Mouse (Mus musculus): ENCODE measurements around the gene Stk10. TPM values are rescaled to one million over a fixed set of nuclear protein-coding genes. Genes with fewer than 3 reads are reported as not detected.

Gene Stk10
- polyA plus RNA-seq, 1 experiment from 2014 or later: 1.7 TPM

GRCm38 (mm10) chr11:32561465-32562355, 28.6 kb downstream of the Stk10 start:
- no peak for ATAC-seq
- H3K4me2 ChIP-seq (ENCODE audit: low read length): no peak overlapping the region
- H3K4me3 ChIP-seq (ENCODE audit: low read depth, low read length): no peak overlapping the region
- H3K9me3 ChIP-seq (replicated peaks; ENCODE audit: control insufficient read depth, low read length, poor library complexity, severe bottlenecking): no peaks in the 10 kb centered on the region
- 71% methylated on average over 10 of the region's 10 CpGs for WGBS
- no peaks in the 10 kb centered on the region for H3K36me3 ChIP-seq (ENCODE audit: control insufficient read depth, insufficient read depth, low read length)
- H3K4me1 ChIP-seq (ENCODE audit: control insufficient read depth, insufficient read depth, low read length): no peaks in the 10 kb centered on the region
- H3K27ac ChIP-seq (ENCODE audit: low read length): no peak overlapping the region
- H3K27me3 ChIP-seq (ENCODE audit: control insufficient read depth, insufficient read depth, low read depth, low read length): no peaks in the 10 kb centered on the region
- no peak overlapping the region for H3K9ac ChIP-seq (ENCODE audit: low read depth, low read length)

GRCm38 (mm10) chr11:32562706-32563105, 29.6 kb downstream of the Stk10 start:
- H3K27me3 ChIP-seq (ENCODE audit: control insufficient read depth, insufficient read depth, low read depth, low read length): no peaks in the 10 kb centered on the region
- H3K4me1 ChIP-seq (ENCODE audit: control insufficient read depth, insufficient read depth, low read length): no peaks in the 10 kb centered on the region; the same call in 1 of the 2 replicates
- no peak overlapping the region for H3K9ac ChIP-seq (ENCODE audit: low read depth, low read length)
- no peak overlapping the region for H3K4me2 ChIP-seq (ENCODE audit: low read length)
- H3K27ac ChIP-seq (ENCODE audit: low read length): no peak overlapping the region
- WGBS: 70% methylated on average over 5 of the region's 5 CpGs
- H3K9me3 ChIP-seq (replicated peaks; ENCODE audit: control insufficient read depth, low read length, poor library complexity, severe bottlenecking): no peaks in the 10 kb centered on the region
- H3K36me3 ChIP-seq (ENCODE audit: control insufficient read depth, insufficient read depth, low read length): no peaks in the 10 kb centered on the region
- ATAC-seq: no peak
- H3K4me3 ChIP-seq (ENCODE audit: low read depth, low read length): no peak overlapping the region

GRCm38 (mm10) chr11:32563660-32564059, 30.6 kb downstream of the Stk10 start:
- no peaks in the 10 kb centered on the region; the same call in 1 of the 2 replicates for H3K4me1 ChIP-seq (ENCODE audit: control insufficient read depth, insufficient read depth, low read length)
- H3K4me2 ChIP-seq (ENCODE audit: low read length): no peak overlapping the region
- no peaks in the 10 kb centered on the region for H3K27me3 ChIP-seq (ENCODE audit: control insufficient read depth, insufficient read depth, low read depth, low read length)
- no peak overlapping the region for H3K9ac ChIP-seq (ENCODE audit: low read depth, low read length)
- H3K27ac ChIP-seq (ENCODE audit: low read length): no peak overlapping the region
- no peak for ATAC-seq
- no peak overlapping the region for H3K4me3 ChIP-seq (ENCODE audit: low read depth, low read length)
- no peaks in the 10 kb centered on the region for H3K9me3 ChIP-seq (replicated peaks; ENCODE audit: control insufficient read depth, low read length, poor library complexity, severe bottlenecking)
- 31% methylated on average over 3 of the region's 3 CpGs for WGBS
- H3K36me3 ChIP-seq (ENCODE audit: control insufficient read depth, insufficient read depth, low read length): no peaks in the 10 kb centered on the region

- Histone ChIP-seq H3K4me1 (ENCODE audit: control insufficient read depth, insufficient read depth, low read length) (no peaks in the 10 kb centered on the region; the same call in 1 of the 2 replicates), H3K4me2 (ENCODE audit: low read length) (no peak overlapping the region), H3K4me3 (ENCODE audit: low read depth, low read length) (no peak overlapping the region), H3K27ac (ENCODE audit: low read length) (no peak overlapping the region), H3K27me3 (ENCODE audit: control insufficient read depth, insufficient read depth, low read depth, low read length) (no peaks in the 10 kb centered on the region), H3K36me3 (ENCODE audit: control insufficient read depth, insufficient read depth, low read length) (no peaks in the 10 kb centered on the region), H3K9me3 (replicated peaks; ENCODE audit: control insufficient read depth, low read length, poor library complexity, severe bottlenecking) (no peaks in the 10 kb centered on the region), H3K9ac (ENCODE audit: low read depth, low read length) (no peak overlapping the region)
- no peak for ATAC-seq
- WGBS: 70% methylated on average over 4 of the region's 4 CpGs
These were observed 31.5 kb downstream of the Stk10 start for GRCm38 (mm10) chr11:32564629-32565028.

GRCm38 (mm10) chr11:32565088-32565487, 32.0 kb downstream of the Stk10 start:
- H3K4me2 ChIP-seq (ENCODE audit: low read length): no peak overlapping the region
- no peak overlapping the region for H3K27ac ChIP-seq (ENCODE audit: low read length)
- H3K36me3 ChIP-seq (ENCODE audit: control insufficient read depth, insufficient read depth, low read length): no peaks in the 10 kb centered on the region
- WGBS: 54% methylated on average over 8 of the region's 8 CpGs
- no peak overlapping the region for H3K9ac ChIP-seq (ENCODE audit: low read depth, low read length)
- ATAC-seq: no peak
- H3K27me3 ChIP-seq (ENCODE audit: control insufficient read depth, insufficient read depth, low read depth, low read length): no peaks in the 10 kb centered on the region
- no peak overlapping the region for H3K4me3 ChIP-seq (ENCODE audit: low read depth, low read length)
- H3K9me3 ChIP-seq (replicated peaks; ENCODE audit: control insufficient read depth, low read length, poor library complexity, severe bottlenecking): no peaks in the 10 kb centered on the region; the same call in 1 of the 2 replicates
- no peaks in the 10 kb centered on the region; the same call in 1 of the 2 replicates for H3K4me1 ChIP-seq (ENCODE audit: control insufficient read depth, insufficient read depth, low read length)

GRCm38 (mm10) chr11:32566184-32566583, 33.1 kb downstream of the Stk10 start:
- peak; percentile 43; the same call in 1 of the 2 replicates for ATAC-seq
- Histone ChIP-seq H3K36me3 (ENCODE audit: control insufficient read depth, insufficient read depth, low read length) (no peaks in the 10 kb centered on the region), H3K4me2 (ENCODE audit: low read length) (no peak overlapping the region), H3K27me3 (ENCODE audit: control insufficient read depth, insufficient read depth, low read depth, low read length) (no peaks in the 10 kb centered on the region), H3K4me1 (ENCODE audit: control insufficient read depth, insufficient read depth, low read length) (no peaks in the 10 kb centered on the region; the same call in 1 of the 2 replicates), H3K9me3 (replicated peaks; ENCODE audit: control insufficient read depth, low read length, poor library complexity, severe bottlenecking) (peaks cover 3% of the 10 kb centered on the region; the same call in 1 of the 2 replicates), H3K27ac (ENCODE audit: low read length) (no peak overlapping the region), H3K4me3 (ENCODE audit: low read depth, low read length) (no peak overlapping the region), H3K9ac (ENCODE audit: low read depth, low read length) (no peak overlapping the region)
- 91% methylated on average over 6 of the region's 6 CpGs for WGBS

GRCm38 (mm10) chr11:32567000-32567855, 34.1 kb downstream of the Stk10 start:
- Histone ChIP-seq H3K27me3 (ENCODE audit: control insufficient read depth, insufficient read depth, low read depth, low read length) (no peaks in the 10 kb centered on the region), H3K9me3 (replicated peaks; ENCODE audit: control insufficient read depth, low read length, poor library complexity, severe bottlenecking) (peaks cover 3% of the 10 kb centered on the region; the same call in 1 of the 2 replicates), H3K36me3 (ENCODE audit: control insufficient read depth, insufficient read depth, low read length) (no peaks in the 10 kb centered on the region), H3K27ac (ENCODE audit: low read length) (no peak overlapping the region), H3K9ac (ENCODE audit: low read depth, low read length) (no peak overlapping the region), H3K4me2 (ENCODE audit: low read length) (no peak overlapping the region), H3K4me1 (ENCODE audit: control insufficient read depth, insufficient read depth, low read length) (no peaks in the 10 kb centered on the region; the same call in 1 of the 2 replicates), H3K4me3 (ENCODE audit: low read depth, low read length) (no peak overlapping the region)
- WGBS: 85% methylated on average over 10 of the region's 10 CpGs
- no peak for ATAC-seq

GRCm38 (mm10) chr11:32568060-32568459, 35.0 kb downstream of the Stk10 start:
- no peaks in the 10 kb centered on the region for H3K36me3 ChIP-seq (ENCODE audit: control insufficient read depth, insufficient read depth, low read length)
- no peak for ATAC-seq
- H3K9ac ChIP-seq (ENCODE audit: low read depth, low read length): no peak overlapping the region
- no peak overlapping the region for H3K4me3 ChIP-seq (ENCODE audit: low read depth, low read length)
- no peaks in the 10 kb centered on the region; the same call in 1 of the 2 replicates for H3K4me1 ChIP-seq (ENCODE audit: control insufficient read depth, insufficient read depth, low read length)
- H3K4me2 ChIP-seq (ENCODE audit: low read length): no peak overlapping the region
- WGBS: 90% methylated on average over 7 of the region's 7 CpGs
- peaks cover 3% of the 10 kb centered on the region; the same call in 1 of the 2 replicates for H3K9me3 ChIP-seq (replicated peaks; ENCODE audit: control insufficient read depth, low read length, poor library complexity, severe bottlenecking)
- H3K27ac ChIP-seq (ENCODE audit: low read length): no peak overlapping the region
- H3K27me3 ChIP-seq (ENCODE audit: control insufficient read depth, insufficient read depth, low read depth, low read length): no peaks in the 10 kb centered on the region

All from midbrain, embryonic 16.5 days (tissue).